Mouse (Mus musculus) myocyte (in vitro differentiated cells): ENCODE measurements at regions not wholly inside any gene's neighbourhood (a gene's known extent, or its start where the extent isn't known, plus 50 kb on each side); places are given as distances from the start of the nearest gene placed in this dataset.

Source experiments
- POLR2A ChIP-seq: IDR thresholded peaks from one replicate; pipeline ENCODE4 v1.6.1; 2011; ENCODE audit warnings: low read depth, mild to moderate bottlenecking, control low read depth, moderate library complexity; ENCODE audit not compliant: insufficient read length
- POLR2AphosphoS2 ChIP-seq: IDR thresholded peaks from one replicate; pipeline ENCODE4 v1.6.1; 2011; ENCODE audit warnings: low read depth, control low read depth; ENCODE audit not compliant: insufficient read length
- TCF12 ChIP-seq: IDR thresholded peaks from one replicate; pipeline ENCODE4 v1.6.1; 2011; ENCODE audit warnings: mild to moderate bottlenecking, control low read depth; ENCODE audit not compliant: poor library complexity, insufficient read depth, severe bottlenecking

DNA sequence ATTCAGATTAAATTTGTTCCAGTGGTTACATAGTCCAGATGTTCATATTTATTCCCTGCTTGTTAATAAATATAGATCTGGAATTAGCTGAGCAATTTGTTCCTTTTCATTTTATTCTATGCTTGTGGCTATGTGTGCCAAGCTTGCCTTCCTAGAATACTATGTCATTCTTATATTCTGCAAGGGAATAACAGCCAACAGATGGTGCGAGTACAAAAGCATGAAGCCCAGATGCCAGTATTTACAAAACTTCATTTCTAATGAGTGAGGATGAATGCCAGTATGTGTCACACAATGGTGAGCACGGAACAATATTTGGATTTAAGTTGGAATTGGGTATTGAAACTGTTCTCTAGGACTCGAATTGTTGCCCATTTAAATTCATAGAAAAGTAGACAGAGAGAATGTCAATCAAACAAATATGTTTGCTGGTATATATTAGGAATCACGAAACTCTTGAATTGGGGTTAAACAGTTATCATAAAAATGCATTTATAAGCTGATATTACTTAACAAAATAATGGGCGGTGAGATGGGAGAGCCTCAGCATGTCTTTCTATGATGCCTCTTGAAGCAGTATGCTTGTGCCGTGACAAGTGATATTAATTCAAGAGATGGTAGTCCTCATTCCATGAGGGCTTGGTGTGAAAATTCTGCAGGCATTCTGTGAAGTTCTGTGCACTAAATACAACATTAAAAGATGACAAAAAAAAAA is 56.7 kb downstream of the AI429214 start:
- TF ChIP-seq POLR2A (no peak), POLR2AphosphoS2 (no peak), TCF12 (no peak)
